Mouse (Mus musculus): ENCODE results near the gene Hnrnpu. TPM values are rescaled to one million over a fixed set of nuclear protein-coding genes. Genes with fewer than 3 reads are reported as not detected.

Hnrnpu gene
- polyA plus RNA-seq (2015; fragmentation: Nextera tagmentation; extraction: Ambion mirVana), result 178 and 206 TPM in 2 replicates

- H3K27ac ChIP-seq (ENCODE audit: low read length), result peak within 1 kb of the TSS; percentile 99
- H3K9ac ChIP-seq (ENCODE audit: low read depth, low read length), result peak within 1 kb of the TSS; percentile 100
- WGBS, result under 1% methylated on average over 73 of the region's 73 CpGs
- peak within 1 kb of the TSS; percentile 100 for H3K4me3 ChIP-seq (ENCODE audit: low read depth, low read length)
- H3K4me1 ChIP-seq (ENCODE audit: control insufficient read depth, insufficient read depth, low read length), result peaks cover 21% of the 10 kb centered on the region
- H3K9me3 ChIP-seq (replicated peaks; ENCODE audit: control insufficient read depth, low read length, poor library complexity, severe bottlenecking), result no peaks in the 10 kb centered on the region
- peak; percentile 87 for ATAC-seq
- H3K27me3 ChIP-seq (ENCODE audit: control insufficient read depth, insufficient read depth, low read depth, low read length), result no peaks in the 10 kb centered on the region
- H3K4me2 ChIP-seq (ENCODE audit: low read length), result peak within 1 kb of the TSS; percentile 65
- H3K36me3 ChIP-seq (ENCODE audit: control insufficient read depth, insufficient read depth, low read length), result peaks cover 7% of the 10 kb centered on the region; the same call in 1 of the 2 replicates
These were observed at the start of gene Hnrnpu for GRCm38 (mm10) chr1:178337551-178338317. Gene Hnrnpu, minus strand, starts transcription at chr1:178337797.

- Histone ChIP-seq H3K27me3 (ENCODE audit: control insufficient read depth, insufficient read depth, low read depth, low read length) (no peaks in the 10 kb centered on the region), H3K4me3 (ENCODE audit: low read depth, low read length) (no peak overlapping the region), H3K27ac (ENCODE audit: low read length) (no peak overlapping the region), H3K36me3 (ENCODE audit: control insufficient read depth, insufficient read depth, low read length) (no peaks in the 10 kb centered on the region), H3K9me3 (replicated peaks; ENCODE audit: control insufficient read depth, low read length, poor library complexity, severe bottlenecking) (no peaks in the 10 kb centered on the region), H3K4me2 (ENCODE audit: low read length) (no peak overlapping the region), H3K4me1 (ENCODE audit: control insufficient read depth, insufficient read depth, low read length) (no peaks in the 10 kb centered on the region), H3K9ac (ENCODE audit: low read depth, low read length) (no peak overlapping the region)
- no peak for ATAC-seq
These were observed 44.6 kb upstream of the Hnrnpu start for GRCm38 (mm10) chr1:178382165-178382564.

GRCm38 (mm10) chr1:178379224-178379623, 41.6 kb upstream of the Hnrnpu start:
- WGBS, result 86% methylated on average over 1 of the region's 1 CpGs

GRCm38 (mm10) chr1:178378115-178378514, 40.5 kb upstream of the Hnrnpu start:
- Histone ChIP-seq H3K4me2 (ENCODE audit: low read length) (no peak overlapping the region), H3K36me3 (ENCODE audit: control insufficient read depth, insufficient read depth, low read length) (no peaks in the 10 kb centered on the region), H3K4me3 (ENCODE audit: low read depth, low read length) (no peak overlapping the region), H3K9ac (ENCODE audit: low read depth, low read length) (no peak overlapping the region), H3K27me3 (ENCODE audit: control insufficient read depth, insufficient read depth, low read depth, low read length) (no peaks in the 10 kb centered on the region), H3K9me3 (replicated peaks; ENCODE audit: control insufficient read depth, low read length, poor library complexity, severe bottlenecking) (no peaks in the 10 kb centered on the region), H3K4me1 (ENCODE audit: control insufficient read depth, insufficient read depth, low read length) (no peaks in the 10 kb centered on the region), H3K27ac (ENCODE audit: low read length) (no peak overlapping the region)
- WGBS, result 82% methylated on average over 3 of the region's 3 CpGs
- no peak for ATAC-seq

More at GRCm38 (mm10) chr1:178379224-178379623, 41.6 kb upstream of the Hnrnpu start:
- Histone ChIP-seq H3K27ac (ENCODE audit: low read length) (no peak overlapping the region), H3K4me1 (ENCODE audit: control insufficient read depth, insufficient read depth, low read length) (no peaks in the 10 kb centered on the region), H3K36me3 (ENCODE audit: control insufficient read depth, insufficient read depth, low read length) (no peaks in the 10 kb centered on the region), H3K27me3 (ENCODE audit: control insufficient read depth, insufficient read depth, low read depth, low read length) (no peaks in the 10 kb centered on the region), H3K4me2 (ENCODE audit: low read length) (no peak overlapping the region), H3K4me3 (ENCODE audit: low read depth, low read length) (no peak overlapping the region), H3K9me3 (replicated peaks; ENCODE audit: control insufficient read depth, low read length, poor library complexity, severe bottlenecking) (no peaks in the 10 kb centered on the region), H3K9ac (ENCODE audit: low read depth, low read length) (no peak overlapping the region)
- no peak for ATAC-seq

GRCm38 (mm10) chr1:178376907-178377306, 39.3 kb upstream of the Hnrnpu start:
- Histone ChIP-seq H3K4me3 (ENCODE audit: low read depth, low read length) (no peak overlapping the region), H3K9me3 (replicated peaks; ENCODE audit: control insufficient read depth, low read length, poor library complexity, severe bottlenecking) (no peaks in the 10 kb centered on the region), H3K4me1 (ENCODE audit: control insufficient read depth, insufficient read depth, low read length) (no peaks in the 10 kb centered on the region), H3K27ac (ENCODE audit: low read length) (no peak overlapping the region), H3K9ac (ENCODE audit: low read depth, low read length) (no peak overlapping the region), H3K36me3 (ENCODE audit: control insufficient read depth, insufficient read depth, low read length) (no peaks in the 10 kb centered on the region), H3K4me2 (ENCODE audit: low read length) (no peak overlapping the region), H3K27me3 (ENCODE audit: control insufficient read depth, insufficient read depth, low read depth, low read length) (no peaks in the 10 kb centered on the region)
- WGBS, result 81% methylated on average over 2 of the region's 2 CpGs
- no peak for ATAC-seq

GRCm38 (mm10) chr1:178376061-178376460, 38.5 kb upstream of the Hnrnpu start:
- WGBS, result 83% methylated on average over 2 of the region's 2 CpGs
- Histone ChIP-seq H3K9ac (ENCODE audit: low read depth, low read length) (no peak overlapping the region), H3K36me3 (ENCODE audit: control insufficient read depth, insufficient read depth, low read length) (no peaks in the 10 kb centered on the region), H3K4me2 (ENCODE audit: low read length) (no peak overlapping the region), H3K4me1 (ENCODE audit: control insufficient read depth, insufficient read depth, low read length) (no peaks in the 10 kb centered on the region), H3K4me3 (ENCODE audit: low read depth, low read length) (no peak overlapping the region), H3K27ac (ENCODE audit: low read length) (no peak overlapping the region), H3K27me3 (ENCODE audit: control insufficient read depth, insufficient read depth, low read depth, low read length) (no peaks in the 10 kb centered on the region), H3K9me3 (replicated peaks; ENCODE audit: control insufficient read depth, low read length, poor library complexity, severe bottlenecking) (no peaks in the 10 kb centered on the region)
- ATAC-seq, result no peak

GRCm38 (mm10) chr1:178375381-178375780, 37.8 kb upstream of the Hnrnpu start:
- H3K36me3 ChIP-seq (ENCODE audit: control insufficient read depth, insufficient read depth, low read length), result no peaks in the 10 kb centered on the region
- no peak for ATAC-seq
- no peak overlapping the region for H3K27ac ChIP-seq (ENCODE audit: low read length)
- no peak overlapping the region for H3K9ac ChIP-seq (ENCODE audit: low read depth, low read length)
- no peaks in the 10 kb centered on the region for H3K27me3 ChIP-seq (ENCODE audit: control insufficient read depth, insufficient read depth, low read depth, low read length)
- no peak overlapping the region for H3K4me2 ChIP-seq (ENCODE audit: low read length)
- H3K4me1 ChIP-seq (ENCODE audit: control insufficient read depth, insufficient read depth, low read length), result no peaks in the 10 kb centered on the region
- H3K4me3 ChIP-seq (ENCODE audit: low read depth, low read length), result no peak overlapping the region
- no peaks in the 10 kb centered on the region for H3K9me3 ChIP-seq (replicated peaks; ENCODE audit: control insufficient read depth, low read length, poor library complexity, severe bottlenecking)

GRCm38 (mm10) chr1:178372681-178373080, 35.1 kb upstream of the Hnrnpu start:
- H3K4me1 ChIP-seq (ENCODE audit: control insufficient read depth, insufficient read depth, low read length), result peaks cover 12% of the 10 kb centered on the region
- no peak for ATAC-seq
- 89% methylated on average over 4 of the region's 4 CpGs for WGBS
- no peak overlapping the region for H3K9ac ChIP-seq (ENCODE audit: low read depth, low read length)
- no peaks in the 10 kb centered on the region for H3K36me3 ChIP-seq (ENCODE audit: control insufficient read depth, insufficient read depth, low read length)
- H3K27me3 ChIP-seq (ENCODE audit: control insufficient read depth, insufficient read depth, low read depth, low read length), result no peaks in the 10 kb centered on the region
- H3K9me3 ChIP-seq (replicated peaks; ENCODE audit: control insufficient read depth, low read length, poor library complexity, severe bottlenecking), result no peaks in the 10 kb centered on the region
- no peak overlapping the region for H3K27ac ChIP-seq (ENCODE audit: low read length)
- H3K4me3 ChIP-seq (ENCODE audit: low read depth, low read length), result no peak overlapping the region
- no peak overlapping the region for H3K4me2 ChIP-seq (ENCODE audit: low read length)

- Histone ChIP-seq H3K36me3 (ENCODE audit: control insufficient read depth, insufficient read depth, low read length) (no peaks in the 10 kb centered on the region), H3K27me3 (ENCODE audit: control insufficient read depth, insufficient read depth, low read depth, low read length) (no peaks in the 10 kb centered on the region), H3K4me2 (ENCODE audit: low read length) (peak overlapping the region; percentile 78), H3K9me3 (replicated peaks; ENCODE audit: control insufficient read depth, low read length, poor library complexity, severe bottlenecking) (no peaks in the 10 kb centered on the region), H3K27ac (ENCODE audit: low read length) (peak overlapping the region; percentile 87), H3K9ac (ENCODE audit: low read depth, low read length) (peak overlapping the region; percentile 66), H3K4me1 (ENCODE audit: control insufficient read depth, insufficient read depth, low read length) (peaks cover 12% of the 10 kb centered on the region), H3K4me3 (ENCODE audit: low read depth, low read length) (peak overlapping the region; percentile 54)
- peak; percentile 87 for ATAC-seq
- WGBS, result under 1% methylated on average over 11 of the region's 11 CpGs
These were observed 31.7 kb upstream of the Hnrnpu start for GRCm38 (mm10) chr1:178369272-178369651.

All from midbrain, embryonic 16.5 days (tissue).